Mouse (Mus musculus): ENCODE measurements around the gene 1700057G04Rik. TPM values are rescaled to one million over a fixed set of nuclear protein-coding genes. Genes with fewer than 3 reads are reported as not detected.
"Not testable (repeated sequence)": the region's sequence is repeated elsewhere in the genome, so short reads cannot be mapped to it uniquely, and the experiment has no call there.

1700057G04Rik gene
- polyA plus RNA-seq, 1 experiment from 2014 or later, result not detected

DNA sequence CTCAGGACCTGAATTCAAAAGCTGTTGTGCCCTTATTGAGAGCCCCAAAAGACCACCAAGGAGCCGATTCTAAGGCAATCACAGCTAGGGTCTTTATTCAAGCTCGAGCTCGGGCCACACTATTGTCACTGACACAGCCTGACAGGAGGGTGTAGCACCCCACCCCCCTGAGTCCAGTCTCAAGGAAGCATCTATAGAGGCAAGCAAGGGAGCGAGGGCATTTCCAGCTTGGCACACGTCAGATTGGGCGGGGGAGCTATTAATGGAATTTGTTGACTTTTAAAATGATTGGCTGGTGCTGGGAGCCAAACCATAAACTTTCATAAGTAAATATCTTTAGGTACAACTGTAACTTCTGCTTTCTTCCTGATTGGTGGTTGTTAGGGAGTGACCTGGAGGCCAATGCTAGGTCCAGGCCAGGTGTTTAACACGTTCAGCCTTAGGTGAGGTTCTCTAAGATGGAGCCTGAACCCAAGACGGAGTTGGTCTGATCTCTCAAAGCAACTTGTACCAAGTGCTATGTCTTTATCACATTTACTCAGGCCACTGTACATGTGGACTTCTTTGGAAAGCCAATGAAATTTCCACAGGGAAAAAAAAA lies 3.5 kb upstream of the 1700057G04Rik start:
- 73% methylated on average over 8 of the region's 8 CpGs for WGBS (ENCODE audit: insufficient replicate concordance)
- ATAC-seq (ENCODE audit: low read depth), result no peak

GRCm38 (mm10) chr9:92316791-92317190 lies 7.6 kb downstream of the 1700057G04Rik start:
- 74% methylated on average over 3 of the region's 3 CpGs for WGBS (ENCODE audit: insufficient replicate concordance)
- no peaks in the 10 kb centered on the region for H3K27me3 ChIP-seq
- no peaks in the 10 kb centered on the region for H3K36me3 ChIP-seq
- no peak overlapping the region for H3K9ac ChIP-seq
- H3K4me3 ChIP-seq (replicated peaks), result no peak overlapping the region
- DNase-seq (no peak), ATAC-seq (ENCODE audit: low read depth) (no peak)
- H3K4me1 ChIP-seq (replicated peaks), result no peaks in the 10 kb centered on the region
- no peak overlapping the region for H3K4me2 ChIP-seq
- no peaks in the 10 kb centered on the region for H3K9me3 ChIP-seq (replicated peaks)
- H3K27ac ChIP-seq, result no peak overlapping the region

More for the DNA sequence above, 3.5 kb upstream of the 1700057G04Rik start:
- Histone ChIP-seq H3K4me1 (replicated peaks) (no peaks in the 10 kb centered on the region), H3K36me3 (no peaks in the 10 kb centered on the region), H3K9ac (no peak overlapping the region), H3K4me2 (no peak overlapping the region), H3K4me3 (replicated peaks) (no peak overlapping the region), H3K27ac (no peak overlapping the region), H3K9me3 (replicated peaks) (no peaks in the 10 kb centered on the region), H3K27me3 (no peaks in the 10 kb centered on the region)
- DNase-seq, result no peak

DNA sequence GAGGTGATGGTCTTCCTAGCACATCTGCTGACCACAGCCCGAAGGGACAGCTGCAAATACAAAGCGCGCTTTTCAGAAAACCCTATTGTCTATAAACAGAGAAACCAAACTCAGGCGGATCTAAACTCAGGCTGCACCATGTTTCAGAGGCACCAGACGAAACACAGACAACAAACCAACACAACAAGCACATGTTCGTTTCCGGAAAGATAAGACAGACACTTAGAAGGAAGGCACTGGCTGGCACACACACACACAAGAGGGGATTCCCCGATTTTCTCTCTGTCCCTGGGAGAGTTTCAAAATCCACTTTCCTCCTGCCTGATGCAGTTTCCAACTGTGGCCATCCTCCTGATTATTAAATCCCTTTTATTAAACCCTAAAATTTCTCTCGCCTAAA lies 16.8 kb downstream of the 1700057G04Rik start:
- not testable (repeated sequence) for H3K4me3 ChIP-seq (replicated peaks); H3K9ac ChIP-seq; DNase-seq; H3K4me1 ChIP-seq (replicated peaks); H3K36me3 ChIP-seq; H3K27ac ChIP-seq; ATAC-seq (ENCODE audit: low read depth); H3K4me2 ChIP-seq; H3K27me3 ChIP-seq; H3K9me3 ChIP-seq (replicated peaks)
- 52% methylated on average over 9 of the region's 9 CpGs for WGBS (ENCODE audit: insufficient replicate concordance)

DNA sequence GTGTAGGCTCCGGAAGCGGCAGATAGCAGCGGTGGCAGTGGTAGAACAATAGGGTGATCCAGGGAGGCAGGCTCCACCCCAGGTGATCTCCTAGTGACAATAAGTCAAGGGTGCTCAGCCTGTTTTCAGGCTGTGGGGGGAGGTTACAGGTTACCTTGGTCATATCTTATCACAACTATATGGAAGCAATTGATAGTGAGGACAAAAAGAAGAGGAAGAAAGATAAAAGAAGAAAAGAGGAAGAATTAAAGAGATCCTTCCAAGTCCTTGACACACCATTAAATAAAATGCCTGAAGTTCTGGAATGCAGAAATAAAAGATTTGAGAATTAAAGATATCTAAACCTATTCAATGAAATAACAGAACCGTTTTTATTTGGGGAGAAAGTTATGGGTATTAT lies 17.6 kb downstream of the 1700057G04Rik start:
- Histone ChIP-seq H3K4me3 (replicated peaks) (no peak overlapping the region), H3K4me2 (no peak overlapping the region), H3K4me1 (replicated peaks) (no peaks in the 10 kb centered on the region), H3K36me3 (no peaks in the 10 kb centered on the region), H3K9me3 (replicated peaks) (no peaks in the 10 kb centered on the region), H3K9ac (no peak overlapping the region), H3K27me3 (no peaks in the 10 kb centered on the region), H3K27ac (no peak overlapping the region)
- 70% methylated on average over 4 of the region's 4 CpGs for WGBS (ENCODE audit: insufficient replicate concordance)
- DNase-seq, result no peak
- ATAC-seq (ENCODE audit: low read depth), result no peak

DNA sequence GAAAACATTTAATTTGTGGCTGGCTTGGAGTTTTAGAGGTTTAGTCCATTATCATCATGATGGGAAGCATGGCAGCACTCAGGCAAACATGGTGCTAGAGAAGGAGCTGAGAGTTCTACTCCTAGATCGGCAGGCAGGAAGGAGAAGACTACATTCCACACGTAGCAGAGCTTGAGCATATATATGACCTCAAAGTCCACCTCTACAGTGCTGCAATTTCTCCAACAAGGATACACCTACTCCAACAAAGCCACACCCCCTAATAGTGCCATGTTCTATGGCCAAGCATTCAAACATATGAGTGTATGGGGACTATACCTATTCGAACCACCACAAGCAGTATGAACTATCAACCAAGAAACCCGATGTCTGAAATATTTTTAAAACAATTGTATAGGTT lies 22.2 kb downstream of the 1700057G04Rik start:
- Histone ChIP-seq H3K9me3 (replicated peaks) (no peaks in the 10 kb centered on the region), H3K4me1 (replicated peaks) (no peaks in the 10 kb centered on the region), H3K27ac (no peak overlapping the region), H3K4me3 (replicated peaks) (no peak overlapping the region), H3K27me3 (no peaks in the 10 kb centered on the region), H3K36me3 (no peaks in the 10 kb centered on the region), H3K4me2 (no peak overlapping the region), H3K9ac (no peak overlapping the region)
- 64% methylated on average over 4 of the region's 4 CpGs for WGBS (ENCODE audit: insufficient replicate concordance)
- no peak for ATAC-seq (ENCODE audit: low read depth)
- no peak for DNase-seq

GRCm38 (mm10) chr9:92334845-92335244 lies 25.7 kb downstream of the 1700057G04Rik start:
- Histone ChIP-seq H3K4me1 (replicated peaks) (no peaks in the 10 kb centered on the region), H3K27me3 (no peaks in the 10 kb centered on the region), H3K4me2 (no peak overlapping the region), H3K9me3 (replicated peaks) (no peaks in the 10 kb centered on the region), H3K4me3 (replicated peaks) (no peak overlapping the region), H3K9ac (no peak overlapping the region), H3K36me3 (no peaks in the 10 kb centered on the region), H3K27ac (no peak overlapping the region)
- DNase-seq (no peak), ATAC-seq (ENCODE audit: low read depth) (no peak)
- WGBS (ENCODE audit: insufficient replicate concordance), result 63% methylated on average over 10 of the region's 10 CpGs

DNA sequence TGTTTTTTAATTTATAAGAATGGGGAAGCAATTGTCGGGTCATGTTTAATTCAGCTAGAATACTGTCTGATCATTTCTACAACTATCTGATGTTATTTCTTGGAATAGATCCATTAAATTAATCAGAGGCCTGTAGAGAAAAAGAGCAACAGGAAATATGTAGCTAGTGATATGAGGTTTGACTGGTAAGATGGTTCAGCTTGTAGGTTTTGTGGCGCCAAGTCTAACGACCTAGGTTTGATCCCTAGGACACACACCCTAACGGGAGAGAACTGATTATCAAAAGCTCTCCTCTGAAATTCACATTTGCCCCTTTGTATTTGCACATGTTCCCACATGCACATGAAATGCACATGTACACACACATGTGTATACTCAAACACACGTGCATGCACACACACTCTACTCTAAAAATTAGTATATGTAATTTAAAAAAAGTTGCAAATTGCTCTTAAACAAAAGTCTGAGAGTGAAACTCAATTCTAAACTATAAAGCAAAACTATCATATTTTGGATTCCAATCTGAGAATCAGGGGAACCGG lies 26.2 kb downstream of the 1700057G04Rik start:
- Histone ChIP-seq H3K4me2 (no peak overlapping the region), H3K4me1 (replicated peaks) (no peaks in the 10 kb centered on the region), H3K27me3 (no peaks in the 10 kb centered on the region), H3K9me3 (replicated peaks) (no peaks in the 10 kb centered on the region), H3K27ac (no peak overlapping the region), H3K4me3 (replicated peaks) (no peak overlapping the region), H3K9ac (no peak overlapping the region), H3K36me3 (no peaks in the 10 kb centered on the region)
- ATAC-seq (ENCODE audit: low read depth) (no peak), DNase-seq (no peak)
- WGBS (ENCODE audit: insufficient replicate concordance), result 42% methylated on average over 6 of the region's 6 CpGs

DNA sequence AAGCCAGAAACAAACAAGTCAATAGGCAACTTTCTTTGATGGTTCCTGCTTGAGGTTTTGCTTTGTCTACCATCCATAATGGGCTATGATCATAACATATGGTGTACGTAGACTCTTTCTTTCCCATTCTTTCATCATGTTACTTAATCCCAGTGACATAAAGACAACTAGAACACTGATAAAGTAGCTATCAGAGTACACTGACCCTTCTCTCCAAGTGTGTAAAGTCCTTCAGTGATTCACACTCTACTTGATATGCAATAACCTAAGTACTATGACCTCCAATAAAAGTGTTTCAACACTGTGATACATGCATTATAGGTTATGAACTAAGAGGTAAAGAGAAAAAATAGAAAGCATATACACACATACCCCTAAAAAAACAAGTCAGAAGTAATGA lies 27.9 kb downstream of the 1700057G04Rik start:
- no peak overlapping the region for H3K27ac ChIP-seq
- H3K9me3 ChIP-seq (replicated peaks), result no peaks in the 10 kb centered on the region
- ATAC-seq (ENCODE audit: low read depth) (no peak), DNase-seq (no peak)
- 70% methylated on average over 1 of the region's 1 CpGs for WGBS (ENCODE audit: insufficient replicate concordance)
- H3K9ac ChIP-seq, result no peak overlapping the region
- no peaks in the 10 kb centered on the region for H3K4me1 ChIP-seq (replicated peaks)
- H3K4me2 ChIP-seq, result no peak overlapping the region
- H3K4me3 ChIP-seq (replicated peaks), result no peak overlapping the region
- no peaks in the 10 kb centered on the region for H3K36me3 ChIP-seq
- no peaks in the 10 kb centered on the region for H3K27me3 ChIP-seq

DNA sequence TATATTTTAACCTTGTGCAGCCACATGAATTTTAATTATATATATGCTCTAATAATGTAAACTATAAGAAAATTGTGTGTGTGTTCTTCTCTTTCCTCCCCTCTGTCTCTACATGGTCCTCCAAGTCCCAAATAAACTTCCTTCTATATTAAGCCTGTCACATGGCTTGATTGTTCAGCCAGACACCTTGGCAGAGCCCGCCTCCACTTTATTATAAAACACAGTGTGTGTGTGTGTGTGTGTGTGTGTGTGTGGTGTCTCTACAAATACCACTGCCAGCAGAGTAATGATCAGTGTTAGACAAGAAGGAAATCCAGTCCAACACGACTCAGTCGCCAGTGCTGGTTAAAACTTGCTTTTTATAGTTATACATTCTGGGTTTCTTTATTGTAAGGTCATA lies 28.5 kb downstream of the 1700057G04Rik start:
- no peaks in the 10 kb centered on the region for H3K4me1 ChIP-seq (replicated peaks)
- no peak overlapping the region for H3K9ac ChIP-seq
- no peak overlapping the region for H3K4me2 ChIP-seq
- DNase-seq, result no peak
- H3K9me3 ChIP-seq (replicated peaks), result no peaks in the 10 kb centered on the region
- no peak overlapping the region for H3K4me3 ChIP-seq (replicated peaks)
- no peak overlapping the region for H3K27ac ChIP-seq
- no peaks in the 10 kb centered on the region for H3K27me3 ChIP-seq
- no peak for ATAC-seq (ENCODE audit: low read depth)
- 54% methylated on average over 3 of the region's 3 CpGs for WGBS (ENCODE audit: insufficient replicate concordance)
- H3K36me3 ChIP-seq, result no peaks in the 10 kb centered on the region

DNA sequence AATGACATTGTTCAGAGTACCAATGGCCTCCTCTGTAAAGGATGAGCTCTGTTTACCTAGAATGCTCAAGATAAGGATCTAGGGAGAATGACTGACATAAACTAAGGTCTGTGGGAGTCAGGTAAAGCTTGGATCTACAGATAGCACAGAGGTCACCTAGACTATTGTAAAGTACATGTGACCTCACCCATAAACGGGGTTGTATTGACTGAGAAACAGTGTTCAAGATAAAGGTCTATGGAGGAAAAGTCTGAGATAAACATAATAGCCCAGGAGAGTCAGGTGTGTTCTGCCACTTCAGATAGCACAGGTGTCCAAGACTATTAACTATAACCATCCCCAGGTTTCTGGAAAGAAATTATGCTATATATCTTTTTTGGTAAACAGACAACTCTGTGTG lies 29.8 kb downstream of the 1700057G04Rik start:
- Histone ChIP-seq H3K9me3 (replicated peaks) (no peaks in the 10 kb centered on the region), H3K4me1 (replicated peaks) (no peaks in the 10 kb centered on the region), H3K27me3 (no peaks in the 10 kb centered on the region), H3K4me2 (no peak overlapping the region), H3K9ac (no peak overlapping the region), H3K4me3 (replicated peaks) (no peak overlapping the region), H3K36me3 (no peaks in the 10 kb centered on the region), H3K27ac (no peak overlapping the region)
- no peak for DNase-seq
- WGBS (ENCODE audit: insufficient replicate concordance), result 27% methylated on average over 1 of the region's 1 CpGs
- ATAC-seq (ENCODE audit: low read depth), result no peak

DNA sequence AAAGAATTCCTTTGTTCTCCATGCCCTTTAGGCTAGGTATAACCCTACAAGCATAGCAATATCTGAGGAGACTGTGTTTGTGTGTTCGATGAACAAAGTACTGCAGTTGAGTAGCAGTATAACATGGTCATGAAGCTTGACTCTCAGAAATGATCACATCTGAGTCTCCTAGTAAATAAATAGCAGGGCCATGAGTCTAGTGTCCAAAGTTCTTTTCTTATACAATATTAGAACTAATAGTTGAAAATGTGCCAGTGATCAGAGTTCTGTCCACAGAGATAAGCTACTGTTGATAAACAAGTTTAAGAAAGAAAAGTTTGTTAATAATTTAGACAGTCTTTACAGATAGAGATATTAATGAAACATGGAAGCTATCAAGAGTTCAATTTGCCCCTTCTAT lies 42.7 kb downstream of the 1700057G04Rik start:
- Histone ChIP-seq H3K9ac (no peak overlapping the region), H3K4me2 (no peak overlapping the region), H3K27ac (no peak overlapping the region), H3K4me1 (replicated peaks) (no peaks in the 10 kb centered on the region), H3K36me3 (no peaks in the 10 kb centered on the region), H3K9me3 (replicated peaks) (no peaks in the 10 kb centered on the region), H3K4me3 (replicated peaks) (no peak overlapping the region), H3K27me3 (no peaks in the 10 kb centered on the region)
- 73% methylated on average over 1 of the region's 1 CpGs for WGBS (ENCODE audit: insufficient replicate concordance)
- DNase-seq (no peak), ATAC-seq (ENCODE audit: low read depth) (no peak)

DNA sequence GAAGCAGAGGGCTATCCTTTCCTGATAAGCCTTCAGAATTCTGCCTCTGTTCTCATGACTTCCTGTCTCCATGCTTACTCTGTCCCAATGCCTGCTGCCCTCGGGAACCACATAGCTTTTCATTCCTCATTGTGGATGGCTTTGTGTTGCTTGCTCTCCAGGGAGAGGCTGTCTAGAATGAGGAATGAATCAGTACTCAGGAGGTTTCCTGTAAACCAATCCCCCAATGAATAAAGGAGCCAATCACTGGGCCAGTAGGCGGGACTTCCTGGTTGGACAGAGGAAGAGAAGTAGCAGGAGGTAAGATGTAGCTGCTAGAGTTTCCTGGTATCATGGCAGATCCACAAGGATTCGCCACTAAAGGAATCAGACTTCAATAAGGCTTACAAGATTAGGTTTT lies 44.1 kb downstream of the 1700057G04Rik start:
- H3K9me3 ChIP-seq (replicated peaks), result no peaks in the 10 kb centered on the region
- WGBS (ENCODE audit: insufficient replicate concordance), result 49% methylated on average over 3 of the region's 3 CpGs

More for the DNA sequence above, 44.1 kb downstream of the 1700057G04Rik start:
- ATAC-seq (ENCODE audit: low read depth) (no peak), DNase-seq (no peak)
- Histone ChIP-seq H3K9ac (no peak overlapping the region), H3K4me2 (no peak overlapping the region), H3K36me3 (no peaks in the 10 kb centered on the region), H3K4me1 (replicated peaks) (no peaks in the 10 kb centered on the region), H3K27me3 (no peaks in the 10 kb centered on the region), H3K4me3 (replicated peaks) (no peak overlapping the region), H3K27ac (no peak overlapping the region)

Measured in liver, embryonic 13.5 days (tissue).